In genomic region chr19:57366626-57367025, GRCm38 (mm10) we compare ENCODE assay signal across 17 mouse cellular contexts. TPM values are rescaled to one million over a fixed set of nuclear protein-coding genes. Genes with fewer than 3 reads are reported as not detected.
DNase-seq lines count a peak whose midpoint lies in the region; ATAC-seq and TF ChIP-seq lines count a peak whose summit lies in the region.
"Had no signal": no experiment of that assay in that cellular context is flagged by ENCODE, and none has a peak within 500 bp of the region (broad histone marks: within the 10 kb centered on the region; RNA-seq: fewer than 3 reads in every experiment).

No protein-coding gene starts in this region.

- no peak for ATAC-seq in forebrain, embryonic 11.5 days (replicated peaks; ENCODE audit: low FRiP score)
- no peak for ATAC-seq in forebrain, embryonic 13.5 days
- no peak for ATAC-seq in heart, postnatal 0 days (ENCODE audit: insufficient read depth, low read depth)
- ATAC-seq in lung, embryonic 15.5 days (ENCODE audit: borderline replicate concordance, extremely low read depth, low FRiP score, low TSS enrichment): no peak
- ATAC-seq in megakaryocyte progenitor cell, adult 5-6 weeks (replicated peaks; ENCODE audit: poor library complexity): 0 out of 2 replicates have a peak, but pooled peaks have one; percentile 15
- ATAC-seq: forebrain, embryonic 14.5 days had no signal

- no peaks in the 10 kb centered on the region; the same call in 1 of the 2 replicates for H3K36me3 ChIP-seq in forebrain, embryonic 11.5 days (ENCODE audit: control insufficient read depth, insufficient read depth, low read length)
- peaks cover 31% of the 10 kb centered on the region for H3K36me3 ChIP-seq in forebrain, embryonic 13.5 days (ENCODE audit: poor library complexity, severe bottlenecking)
- peaks cover 29% of the 10 kb centered on the region for H3K36me3 ChIP-seq in heart, postnatal 0 days (replicated peaks; ENCODE audit: control insufficient read depth, insufficient read depth, low read length)
- peaks cover 25% of the 10 kb centered on the region for H3K36me3 ChIP-seq in lung, embryonic 15.5 days

- peak; percentile 39 for DNase-seq in forebrain, embryonic 11.5 days (ENCODE audit: low spot score)
- no peak for DNase-seq in heart, postnatal 0 days (ENCODE audit: low spot score)
- no peak for DNase-seq in heart, adult 11 months
- no peak for DNase-seq in lung, postnatal 36 days
- DNase-seq in layer of hippocampus, adult 11-12 months (ENCODE audit: low spot score): no peak
- DNase-seq: adrenal gland, adult 8-10 months; kidney, postnatal 4 days; retina, postnatal 1 day had no signal

- H3K9me3 ChIP-seq in forebrain, embryonic 11.5 days (ENCODE audit: control insufficient read depth, low read length): no peaks in the 10 kb centered on the region
- H3K9me3 ChIP-seq in forebrain, embryonic 13.5 days (replicated peaks): no peaks in the 10 kb centered on the region
- H3K9me3 ChIP-seq in heart, postnatal 0 days (replicated peaks; ENCODE audit: control insufficient read depth, low read length): no peaks in the 10 kb centered on the region
- H3K9me3 ChIP-seq in lung, embryonic 15.5 days: no peaks in the 10 kb centered on the region
- H3K9me3 ChIP-seq: embryonic facial prominence, embryonic 13.5 days; megakaryocyte, embryonic 14.5 days; neural tube, embryonic 15.5 days had no signal

- H3K4me2 ChIP-seq in forebrain, embryonic 11.5 days (ENCODE audit: low read depth, low read length, severe bottlenecking): no peak overlapping the region
- H3K4me2 ChIP-seq in forebrain, embryonic 13.5 days: no peak overlapping the region
- no peak overlapping the region for H3K4me2 ChIP-seq in heart, postnatal 0 days (ENCODE audit: low read depth, low read length)
- H3K4me2 ChIP-seq in lung, embryonic 15.5 days: no peak overlapping the region
- H3K4me2 ChIP-seq: embryonic facial prominence, embryonic 13.5 days; neural tube, embryonic 15.5 days had no signal

- H3K4me1 ChIP-seq in forebrain, embryonic 11.5 days (replicated peaks; ENCODE audit: control insufficient read depth, insufficient read depth, low read length): peaks cover 24% of the 10 kb centered on the region
- H3K4me1 ChIP-seq in forebrain, embryonic 13.5 days: peaks cover 61% of the 10 kb centered on the region
- H3K4me1 ChIP-seq in heart, postnatal 0 days (ENCODE audit: control insufficient read depth, insufficient read depth): peaks cover 57% of the 10 kb centered on the region
- peaks cover 57% of the 10 kb centered on the region for H3K4me1 ChIP-seq in lung, embryonic 15.5 days

- WGBS in forebrain, embryonic 11.5 days: 40% methylated on average over 5 of the region's 5 CpGs
- 28% methylated on average over 5 of the region's 5 CpGs for WGBS in forebrain, embryonic 13.5 days
- WGBS in heart, postnatal 0 days: 63% methylated on average over 5 of the region's 5 CpGs
- WGBS in lung, embryonic 15.5 days: 69% methylated on average over 5 of the region's 5 CpGs

- no peak for TF ChIP-seq CTCF in heart, postnatal 0 days (IDR thresholded peaks at IDR 0.05; ENCODE audit: low read depth)

- no peak overlapping the region for H3K27ac ChIP-seq in forebrain, embryonic 11.5 days (ENCODE audit: low read depth, low read length)
- H3K27ac ChIP-seq in forebrain, embryonic 13.5 days: no peak overlapping the region
- H3K27ac ChIP-seq in heart, postnatal 0 days (ENCODE audit: low read depth): peak overlapping the region; percentile 85; the same call in 1 of the 2 replicates
- H3K27ac ChIP-seq in lung, embryonic 15.5 days: peak overlapping the region; percentile 39; the same call in 1 of the 2 replicates
- H3K27ac ChIP-seq: liver, embryonic 14.5 days had no signal

- TF ChIP-seq EP300 in heart, postnatal 0 days (IDR thresholded peaks at IDR 0.05; ENCODE audit: low read depth): no peak

- no peak overlapping the region for H3K4me3 ChIP-seq in forebrain, embryonic 11.5 days (ENCODE audit: low read depth, low read length)
- no peak overlapping the region for H3K4me3 ChIP-seq in forebrain, embryonic 13.5 days
- H3K4me3 ChIP-seq in heart, postnatal 0 days (ENCODE audit: low read depth, low read length): no peak overlapping the region
- no peak overlapping the region for H3K4me3 ChIP-seq in lung, embryonic 15.5 days
- H3K4me3 ChIP-seq: embryonic facial prominence, embryonic 13.5 days; neural tube, embryonic 15.5 days had no signal

- no peak overlapping the region for H3K9ac ChIP-seq in forebrain, embryonic 11.5 days (ENCODE audit: low read length)
- no peak overlapping the region for H3K9ac ChIP-seq in forebrain, embryonic 13.5 days
- H3K9ac ChIP-seq in heart, postnatal 0 days (replicated peaks; ENCODE audit: low read depth, low read length): no peak overlapping the region
- no peak overlapping the region for H3K9ac ChIP-seq in lung, embryonic 15.5 days
- H3K9ac ChIP-seq: embryonic facial prominence, embryonic 13.5 days; liver, embryonic 14.5 days; neural tube, embryonic 15.5 days had no signal

- H3K27me3 ChIP-seq in forebrain, embryonic 11.5 days (ENCODE audit: control insufficient read depth, insufficient read depth, low read length): no peaks in the 10 kb centered on the region
- no peaks in the 10 kb centered on the region for H3K27me3 ChIP-seq in forebrain, embryonic 13.5 days
- H3K27me3 ChIP-seq in heart, postnatal 0 days (ENCODE audit: control insufficient read depth, insufficient read depth, low read length): no peaks in the 10 kb centered on the region
- no peaks in the 10 kb centered on the region for H3K27me3 ChIP-seq in lung, embryonic 15.5 days
- H3K27me3 ChIP-seq: CH12.LX; embryonic facial prominence, embryonic 13.5 days; megakaryocyte, embryonic 14.5 days; neural tube, embryonic 15.5 days had no signal

RNA-seq across cellular contexts. Expression of gene Fam160b1, which starts 6.1 kb away (rescaled TPM):
- 14.0 and 14.5 TPM in 2 replicates for polyA plus RNA-seq in forebrain, embryonic 11.5 days (2014; fragmentation: Nextera tagmentation; extraction: Ambion mirVana)
- polyA plus RNA-seq in forebrain, embryonic 13.5 days (2015; fragmentation: Nextera tagmentation; extraction: Ambion mirVana): 11.6 and 12.7 TPM in 2 replicates
- 12.6 and 16.3 TPM in 2 replicates for total RNA-seq in heart, postnatal 0 days (2014; rRNA removed; ENCODE audit: low replicate concordance)
- 7.0 and 7.8 TPM in 2 replicates for polyA plus RNA-seq in heart, postnatal 0 days (2015; fragmentation: Nextera tagmentation; extraction: Ambion mirVana)
- polyA plus RNA-seq in lung, embryonic 15.5 days (2015; fragmentation: Nextera tagmentation; extraction: Ambion mirVana): 14.0 and 15.0 TPM in 2 replicates
- 18.8 and 23.0 TPM in 2 replicates for total RNA-seq in megakaryocyte progenitor cell, adult 5-6 weeks (2015)
- total RNA-seq in megakaryocyte progenitor cell, adult 5-6 weeks (2017): 12.7 and 13.2 TPM in 2 replicates

RNA-seq across cellular contexts. Expression of gene Ablim1, which starts 51.9 kb away (rescaled TPM):
- 17.0 and 19.9 TPM in 2 replicates for polyA plus RNA-seq in forebrain, embryonic 11.5 days (2014; fragmentation: Nextera tagmentation; extraction: Ambion mirVana)
- 16.5 and 19.2 TPM in 2 replicates for polyA plus RNA-seq in forebrain, embryonic 13.5 days (2015; fragmentation: Nextera tagmentation; extraction: Ambion mirVana)
- 169 and 235 TPM in 2 replicates for total RNA-seq in heart, postnatal 0 days (2014; rRNA removed; ENCODE audit: low replicate concordance)
- 82.6 and 106 TPM in 2 replicates for polyA plus RNA-seq in heart, postnatal 0 days (2015; fragmentation: Nextera tagmentation; extraction: Ambion mirVana)
- polyA plus RNA-seq in lung, embryonic 15.5 days (2015; fragmentation: Nextera tagmentation; extraction: Ambion mirVana): 39.3 and 48.2 TPM in 2 replicates
- total RNA-seq in megakaryocyte progenitor cell, adult 5-6 weeks (2015): 6.1 and 7.0 TPM in 2 replicates
- total RNA-seq in megakaryocyte progenitor cell, adult 5-6 weeks (2017): 6.7 and 8.1 TPM in 2 replicates

Comparison
In these comparisons a context has a peak if more than half of its experiments do, and no peak if none do; other contexts are left out.
1. H3K27ac ChIP-seq: peak in heart, postnatal 0 days (single experiment) and lung, embryonic 15.5 days (single experiment); none in forebrain, embryonic 11.5 days (single experiment) and forebrain, embryonic 13.5 days (single experiment).